Mouse (Mus musculus) heart, adult 11 months (tissue): ENCODE results near the gene Taar8c.
A peak's percentile ranks its signal among the peaks of the same experiment; 100 is the strongest.
"Not testable (repeated sequence)": the region's sequence is repeated elsewhere in the genome, so short reads cannot be mapped to it uniquely, and the experiment has no call there.

Experiments used
- DNase-seq: peaks from one replicate; pipeline ENCODE4 v3.0.0; 2022

Gene Taar8c

GRCm38 (mm10) chr10:24101812-24102211, at the start of gene Taar8c:
TSS of gene Taar8c (minus strand) at chr10:24101912.
- DNase-seq: not testable (repeated sequence)

GRCm38 (mm10) chr10:24150086-24150485, 48.4 kb upstream of the Taar8c start:
- no peak for DNase-seq

- peak; percentile 100 for DNase-seq
Observed at GRCm38 (mm10) chr10:24149135-24149781, 47.5 kb upstream of the Taar8c start, which contains the start of gene Stx7. TSS of gene Stx7 (plus strand) at chr10:24149302.

GRCm38 (mm10) chr10:24142735-24143134, 41.0 kb upstream of the Taar8c start:
- DNase-seq: peak; percentile 88

GRCm38 (mm10) chr10:24138623-24139261, 37.0 kb upstream of the Taar8c start:
- no peak for DNase-seq

GRCm38 (mm10) chr10:24134071-24134645, 32.4 kb upstream of the Taar8c start:
- no peak for DNase-seq

GRCm38 (mm10) chr10:24133132-24133531, 31.4 kb upstream of the Taar8c start:
- DNase-seq: peak; percentile 89

GRCm38 (mm10) chr10:24132273-24132672, 30.6 kb upstream of the Taar8c start:
- no peak for DNase-seq

GRCm38 (mm10) chr10:24131451-24132262, 29.9 kb upstream of the Taar8c start:
- peak; percentile 91 for DNase-seq

- DNase-seq: no peak
Observed at GRCm38 (mm10) chr10:24111116-24111778, 9.5 kb upstream of the Taar8c start.

- DNase-seq: not testable (repeated sequence)
Observed at GRCm38 (mm10) chr10:24109434-24109833, 7.7 kb upstream of the Taar8c start, which contains the start of gene Taar9. TSS of gene Taar9 (minus strand) at chr10:24109534.

- no peak for DNase-seq
Observed at GRCm38 (mm10) chr10:24108236-24108635, 6.5 kb upstream of the Taar8c start.

- no peak for DNase-seq
Observed at GRCm38 (mm10) chr10:24107747-24108146, 6.0 kb upstream of the Taar8c start.

- DNase-seq: not testable (repeated sequence)
Observed at GRCm38 (mm10) chr10:24103299-24103698, 1.6 kb upstream of the Taar8c start.

- not testable (repeated sequence) for DNase-seq
Observed at GRCm38 (mm10) chr10:24097010-24097409, 4.7 kb downstream of the Taar8c start.

- DNase-seq: no peak
Observed at GRCm38 (mm10) chr10:24092194-24092593, 9.5 kb downstream of the Taar8c start, which contains the start of gene Taar8b. TSS of gene Taar8b (minus strand) at chr10:24092294.

- no peak for DNase-seq
Observed at GRCm38 (mm10) chr10:24087168-24087567, 14.5 kb downstream of the Taar8c start.

GRCm38 (mm10) chr10:24086555-24086954, 15.2 kb downstream of the Taar8c start:
- no peak for DNase-seq

- DNase-seq: no peak
Observed at GRCm38 (mm10) chr10:24085936-24086335, 15.8 kb downstream of the Taar8c start.

GRCm38 (mm10) chr10:24080166-24080565, 21.5 kb downstream of the Taar8c start:
- DNase-seq: peak; percentile 84

- not testable (repeated sequence) for DNase-seq
Observed at GRCm38 (mm10) chr10:24076200-24076599, 25.5 kb downstream of the Taar8c start, which contains the start of gene Taar8a. TSS of gene Taar8a (plus strand) at chr10:24076500.

- not testable (repeated sequence) for DNase-seq
Observed at GRCm38 (mm10) chr10:24074751-24075150, 27.0 kb downstream of the Taar8c start.
